Mouse (Mus musculus): ENCODE measurements at regions not wholly inside any gene's neighbourhood (a gene's known extent, or its start where the extent isn't known, plus 50 kb on each side); places are given as distances from the start of the nearest gene placed in this dataset.

DNA sequence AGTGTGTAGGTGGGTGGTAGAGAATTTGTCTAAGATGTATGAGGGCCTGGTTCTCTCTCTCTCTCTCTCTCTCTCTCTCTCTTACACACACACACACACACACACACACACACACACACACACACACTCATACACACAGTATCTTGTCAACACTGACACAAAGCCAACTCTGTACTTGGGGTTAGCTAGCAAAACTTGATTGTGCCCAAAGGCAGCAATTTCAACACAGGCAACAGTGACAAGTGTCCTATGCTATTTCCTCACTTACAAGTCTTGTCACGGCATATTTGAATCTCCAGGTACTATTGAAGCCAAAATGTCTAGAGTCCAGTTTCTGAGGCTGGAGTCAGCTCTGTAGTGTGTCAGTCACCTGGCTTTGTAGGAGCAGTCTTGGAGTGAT, 150.1 kb upstream of the Gm5148 start:
- WGBS, result 96% methylated on average over 1 of the region's 1 CpGs
- H3K4me3 ChIP-seq (ENCODE audit: insufficient read depth, low read depth, low read length), result no peak overlapping the region
- no peak for TF ChIP-seq CTCF (IDR thresholded peaks at IDR 0.05; ENCODE audit: insufficient read depth, low read depth, low read length)
- no peak for TF ChIP-seq POLR2A (IDR thresholded peaks at IDR 0.05; ENCODE audit: insufficient read depth, low read depth, low read length)
- peaks cover 3% of the 10 kb centered on the region; the same call in 1 of the 2 replicates for H3K4me1 ChIP-seq (ENCODE audit: control insufficient read depth, insufficient read depth, low read length)
- H3K27ac ChIP-seq (ENCODE audit: insufficient read depth, low read depth, low read length), result no peak overlapping the region

- Histone ChIP-seq H3K27ac (ENCODE audit: insufficient read depth, low read depth, low read length) (no peak overlapping the region), H3K4me1 (ENCODE audit: control insufficient read depth, insufficient read depth, low read length) (peaks cover 3% of the 10 kb centered on the region; the same call in 1 of the 2 replicates), H3K4me3 (ENCODE audit: insufficient read depth, low read depth, low read length) (no peak overlapping the region)
- TF ChIP-seq POLR2A (IDR thresholded peaks at IDR 0.05; ENCODE audit: insufficient read depth, low read depth, low read length) (no peak), CTCF (IDR thresholded peaks at IDR 0.05; ENCODE audit: insufficient read depth, low read depth, low read length) (no peak)
- WGBS, result 93% methylated on average over 3 of the region's 3 CpGs
Observed at GRCm38 (mm10) chr3:37872329-37872728, 148.0 kb upstream of the Gm5148 start.

DNA sequence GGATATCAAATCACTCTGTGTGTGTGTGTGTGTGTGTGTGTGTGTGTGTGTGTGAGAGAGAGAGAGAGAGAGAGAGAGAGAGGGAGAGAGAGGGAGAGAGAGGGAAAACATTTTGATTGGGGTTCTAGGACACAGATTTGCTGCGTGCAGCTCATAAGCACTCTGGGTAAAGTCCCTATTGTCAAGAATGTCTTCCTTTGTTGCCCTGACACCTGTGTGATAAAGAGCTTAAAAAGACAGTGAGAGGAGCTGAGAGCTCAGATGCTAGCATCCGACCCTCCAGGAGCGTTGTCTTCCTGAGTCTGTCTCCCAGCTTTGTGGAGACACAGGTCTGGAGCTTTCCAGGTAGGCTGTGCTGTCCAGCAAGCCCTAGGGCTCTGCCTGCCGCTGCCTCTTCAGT, 146.8 kb upstream of the Gm5148 start:
- Histone ChIP-seq H3K4me1 (ENCODE audit: control insufficient read depth, insufficient read depth, low read length) (peaks cover 3% of the 10 kb centered on the region; the same call in 1 of the 2 replicates), H3K4me3 (ENCODE audit: insufficient read depth, low read depth, low read length) (no peak overlapping the region), H3K27ac (ENCODE audit: insufficient read depth, low read depth, low read length) (no peak overlapping the region)
- TF ChIP-seq POLR2A (IDR thresholded peaks at IDR 0.05; ENCODE audit: insufficient read depth, low read depth, low read length), result no peak
- no peak for TF ChIP-seq CTCF (IDR thresholded peaks at IDR 0.05; ENCODE audit: insufficient read depth, low read depth, low read length)
- 83% methylated on average over 4 of the region's 4 CpGs for WGBS

- Histone ChIP-seq H3K4me1 (ENCODE audit: control insufficient read depth, insufficient read depth, low read length) (no peaks in the 10 kb centered on the region), H3K27ac (ENCODE audit: insufficient read depth, low read depth, low read length) (no peak overlapping the region), H3K4me3 (ENCODE audit: insufficient read depth, low read depth, low read length) (no peak overlapping the region)
- TF ChIP-seq CTCF (IDR thresholded peaks at IDR 0.05; ENCODE audit: insufficient read depth, low read depth, low read length), result no peak
- TF ChIP-seq POLR2A (IDR thresholded peaks at IDR 0.05; ENCODE audit: insufficient read depth, low read depth, low read length), result no peak
- 73% methylated on average over 4 of the region's 4 CpGs for WGBS
Observed at GRCm38 (mm10) chr3:37868454-37868853, 144.2 kb upstream of the Gm5148 start.

- WGBS, result 95% methylated on average over 9 of the region's 9 CpGs
- TF ChIP-seq POLR2A (IDR thresholded peaks at IDR 0.05; ENCODE audit: insufficient read depth, low read depth, low read length), result no peak
- TF ChIP-seq CTCF (IDR thresholded peaks at IDR 0.05; ENCODE audit: insufficient read depth, low read depth, low read length), result no peak
Observed at GRCm38 (mm10) chr3:37862756-37863155, 138.5 kb upstream of the Gm5148 start.

GRCm38 (mm10) chr3:37860715-37861461, 136.6 kb upstream of the Gm5148 start:
- Histone ChIP-seq H3K4me3 (ENCODE audit: insufficient read depth, low read depth, low read length) (no peak overlapping the region), H3K27ac (ENCODE audit: insufficient read depth, low read depth, low read length) (no peak overlapping the region), H3K4me1 (ENCODE audit: control insufficient read depth, insufficient read depth, low read length) (no peaks in the 10 kb centered on the region)
- 56% methylated on average over 9 of the region's 9 CpGs for WGBS
- TF ChIP-seq CTCF (IDR thresholded peaks at IDR 0.05; ENCODE audit: insufficient read depth, low read depth, low read length), result no peak
- no peak for TF ChIP-seq POLR2A (IDR thresholded peaks at IDR 0.05; ENCODE audit: insufficient read depth, low read depth, low read length)

More at GRCm38 (mm10) chr3:37862756-37863155, 138.5 kb upstream of the Gm5148 start:
- Histone ChIP-seq H3K27ac (ENCODE audit: insufficient read depth, low read depth, low read length) (no peak overlapping the region), H3K4me1 (ENCODE audit: control insufficient read depth, insufficient read depth, low read length) (no peaks in the 10 kb centered on the region), H3K4me3 (ENCODE audit: insufficient read depth, low read depth, low read length) (no peak overlapping the region)

- Histone ChIP-seq H3K4me3 (ENCODE audit: insufficient read depth, low read depth, low read length) (no peak overlapping the region), H3K4me1 (ENCODE audit: control insufficient read depth, insufficient read depth, low read length) (no peaks in the 10 kb centered on the region), H3K27ac (ENCODE audit: insufficient read depth, low read depth, low read length) (no peak overlapping the region)
- 55% methylated on average over 13 of the region's 13 CpGs for WGBS
- no peak for TF ChIP-seq POLR2A (IDR thresholded peaks at IDR 0.05; ENCODE audit: insufficient read depth, low read depth, low read length)
- no peak for TF ChIP-seq CTCF (IDR thresholded peaks at IDR 0.05; ENCODE audit: insufficient read depth, low read depth, low read length)
Observed at GRCm38 (mm10) chr3:37860034-37860714, 135.9 kb upstream of the Gm5148 start.

DNA sequence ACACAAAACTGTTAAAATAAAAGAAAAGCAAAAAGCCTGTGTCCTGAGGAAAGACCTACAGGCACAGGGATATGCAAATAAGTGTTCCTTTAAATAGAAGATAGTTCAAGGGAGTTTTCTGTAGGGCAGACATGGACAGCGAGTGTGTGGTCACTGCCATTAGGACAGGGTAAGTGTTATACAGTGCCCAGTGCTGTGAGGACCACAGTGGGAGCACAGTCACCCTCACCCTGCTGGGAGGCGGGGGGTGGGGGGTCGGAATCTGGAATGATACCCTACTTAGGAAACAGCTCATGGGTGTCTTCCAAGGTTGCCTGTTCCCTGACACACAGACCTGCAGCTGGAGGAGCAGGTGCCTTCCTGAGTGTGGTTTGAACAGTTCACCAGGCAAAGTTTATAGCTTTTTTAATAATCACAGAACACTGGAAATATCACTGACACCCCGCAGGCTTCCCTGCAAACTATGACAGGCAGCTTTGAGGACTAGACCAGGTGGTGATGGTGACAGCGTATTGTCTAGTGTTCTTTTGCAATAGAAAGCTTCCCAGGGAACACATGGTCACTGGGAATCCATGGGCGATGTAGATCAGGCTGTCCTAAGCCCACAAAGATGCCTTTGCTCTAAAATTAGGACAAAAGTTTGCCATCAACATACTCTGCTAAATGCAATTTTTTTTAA, 134.5 kb upstream of the Gm5148 start:
- no peak for TF ChIP-seq CTCF (IDR thresholded peaks at IDR 0.05; ENCODE audit: insufficient read depth, low read depth, low read length)
- TF ChIP-seq POLR2A (IDR thresholded peaks at IDR 0.05; ENCODE audit: insufficient read depth, low read depth, low read length), result no peak
- Histone ChIP-seq H3K4me1 (ENCODE audit: control insufficient read depth, insufficient read depth, low read length) (no peaks in the 10 kb centered on the region), H3K27ac (ENCODE audit: insufficient read depth, low read depth, low read length) (no peak overlapping the region), H3K4me3 (ENCODE audit: insufficient read depth, low read depth, low read length) (no peak overlapping the region)
- 93% methylated on average over 6 of the region's 6 CpGs for WGBS
